Mouse (Mus musculus) left cerebral cortex, postnatal 4 days (tissue): ENCODE results near the gene Dpp6. TPM values are rescaled to one million over a fixed set of nuclear protein-coding genes. Genes with fewer than 3 reads are reported as not detected.

Source experiments
- DNase-seq: peaks from one replicate; pipeline ENCODE4 v3.0.0-alpha.2; 2022
- intact Hi-C: fragments of 180-260 bp; cut with DNase I; formaldehyde crosslinking; loops from one replicate; pipeline ENCODE4 v1.15.1; 2025
- total RNA-seq, 2 experiments: library from RNA; stranded (reverse); gene quantifications; 2 replicates each; pipeline ENCODE4 v1.2.3; 2021

Gene Dpp6
- total RNA-seq, 2 experiments from 2014 or later, result 116 to 136 TPM

GRCm38 (mm10) chr5:27342276-27342675, 525.3 kb downstream of the Dpp6 start:
- intact Hi-C loops, result no loop called here
- DNase-seq, result no peak

GRCm38 (mm10) chr5:27343626-27344025, 526.6 kb downstream of the Dpp6 start:
- intact Hi-C loops, result no loop called here
- DNase-seq, result no peak

GRCm38 (mm10) chr5:27348181-27349095, 531.4 kb downstream of the Dpp6 start:
- intact Hi-C loops, result no loop called here

GRCm38 (mm10) chr5:27357630-27358029, 540.6 kb downstream of the Dpp6 start:
- intact Hi-C loops, result no loop called here
- DNase-seq, result no peak

More at GRCm38 (mm10) chr5:27348181-27349095, 531.4 kb downstream of the Dpp6 start:
- DNase-seq, result no peak

- DNase-seq, result no peak
- intact Hi-C loops, result no loop called here
Observed at GRCm38 (mm10) chr5:27365946-27366345, 548.9 kb downstream of the Dpp6 start.

- no peak for DNase-seq
- intact Hi-C loops, result no loop called here
Observed at GRCm38 (mm10) chr5:27370814-27371213, 553.8 kb downstream of the Dpp6 start.

GRCm38 (mm10) chr5:27373931-27374330, 556.9 kb downstream of the Dpp6 start:
- DNase-seq, result peak; percentile 42
- intact Hi-C loops, result no loop called here

GRCm38 (mm10) chr5:27375841-27376240, 558.8 kb downstream of the Dpp6 start:
- intact Hi-C loops, result no loop called here
- peak; percentile 9 for DNase-seq

- intact Hi-C loops, result no loop called here
- DNase-seq, result peak; percentile 55
Observed at GRCm38 (mm10) chr5:27380656-27381385, 563.8 kb downstream of the Dpp6 start.

GRCm38 (mm10) chr5:27398371-27398770, 581.4 kb downstream of the Dpp6 start:
- intact Hi-C loops, result no loop called here
- no peak for DNase-seq

GRCm38 (mm10) chr5:27399111-27399510, 582.1 kb downstream of the Dpp6 start:
- intact Hi-C loops, result no loop called here
- DNase-seq, result no peak

- intact Hi-C loops, result no loop called here
- DNase-seq, result no peak
Observed at GRCm38 (mm10) chr5:27402616-27403015, 585.6 kb downstream of the Dpp6 start.

- peak; percentile 16 for DNase-seq
- intact Hi-C loops, result no loop called here
Observed at GRCm38 (mm10) chr5:27408854-27409253, 591.9 kb downstream of the Dpp6 start.

- intact Hi-C loops, result no loop called here
Observed at GRCm38 (mm10) chr5:27413023-27413422, 596.0 kb downstream of the Dpp6 start.

GRCm38 (mm10) chr5:27415518-27415917, 598.5 kb downstream of the Dpp6 start:
- no peak for DNase-seq
- intact Hi-C loops, result loop anchor here (5.0 kb wide), 1 partner anchor 338 kb away; no protein-coding TSS in a partner anchor

More at GRCm38 (mm10) chr5:27413023-27413422, 596.0 kb downstream of the Dpp6 start:
- DNase-seq, result peak; percentile 80

GRCm38 (mm10) chr5:27416571-27416970, 599.6 kb downstream of the Dpp6 start:
- intact Hi-C loops, result loop anchor here (5.0 kb wide), 1 partner anchor 339 kb away; no protein-coding TSS in a partner anchor
- no peak for DNase-seq

- no peak for DNase-seq
Observed at GRCm38 (mm10) chr5:27417398-27417797, 600.4 kb downstream of the Dpp6 start.

GRCm38 (mm10) chr5:27418856-27419255, 601.9 kb downstream of the Dpp6 start:
- intact Hi-C loops, result loop anchor here (5.0 kb wide), 1 partner anchor 342 kb away; no protein-coding TSS in a partner anchor
- DNase-seq, result no peak

More at GRCm38 (mm10) chr5:27417398-27417797, 600.4 kb downstream of the Dpp6 start:
- intact Hi-C loops, result loop anchor here (5.0 kb wide), 1 partner anchor 340 kb away; no protein-coding TSS in a partner anchor

- intact Hi-C loops, result no loop called here
Observed at GRCm38 (mm10) chr5:27421090-27421635, 604.2 kb downstream of the Dpp6 start.

GRCm38 (mm10) chr5:27423766-27424165, 606.8 kb downstream of the Dpp6 start:
- peak; percentile 17 for DNase-seq
- intact Hi-C loops, result no loop called here

More at GRCm38 (mm10) chr5:27421090-27421635, 604.2 kb downstream of the Dpp6 start:
- DNase-seq, result no peak
